In the genomic region with DNA sequence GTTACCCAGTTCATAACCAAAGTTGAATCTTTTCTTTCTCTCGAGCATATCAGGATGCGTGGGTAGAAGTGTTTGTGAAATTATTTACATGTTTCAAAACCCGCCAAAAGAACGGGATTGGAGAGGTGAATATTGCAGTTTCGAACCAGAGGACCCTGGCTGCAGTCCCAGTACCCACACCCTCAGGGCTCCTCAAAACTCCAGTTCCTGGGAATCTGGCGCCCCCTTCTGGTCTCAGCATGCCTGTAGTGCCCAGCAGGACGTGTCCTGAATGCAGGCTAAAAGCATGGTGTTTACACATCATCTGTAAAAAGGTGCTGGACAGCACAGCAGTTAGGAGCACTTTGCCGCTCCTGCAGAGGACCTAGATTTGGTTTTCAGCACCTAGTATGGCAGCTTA, we compare ENCODE assay signal across 9 mouse cellular contexts. TPM values are rescaled to one million over a fixed set of nuclear protein-coding genes. Genes with fewer than 3 reads are reported as not detected.
DNase-seq lines count a peak whose midpoint lies in the region; ATAC-seq and TF ChIP-seq lines count a peak whose summit lies in the region.
"Had no signal": no experiment of that assay in that cellular context is flagged by ENCODE, and none has a peak within 500 bp of the region (broad histone marks: within the 10 kb centered on the region; RNA-seq: fewer than 3 reads in every experiment).

No protein-coding gene starts in this region.

- H3K4me3 ChIP-seq in embryonic facial prominence, embryonic 11.5 days (ENCODE audit: low read depth, low read length) = no peak overlapping the region
- no peak overlapping the region for H3K4me3 ChIP-seq in hindbrain, embryonic 11.5 days (ENCODE audit: low read depth, low read length)
- no peak overlapping the region for H3K4me3 ChIP-seq in liver, adult 2 months (ENCODE audit: insufficient read depth, low read depth, low read length)

- H3K4me2 ChIP-seq in embryonic facial prominence, embryonic 11.5 days (ENCODE audit: low read depth, low read length) = no peak overlapping the region
- no peak overlapping the region for H3K4me2 ChIP-seq in hindbrain, embryonic 11.5 days (replicated peaks; ENCODE audit: low read depth, low read length)

- no peaks in the 10 kb centered on the region for H3K9me3 ChIP-seq in embryonic facial prominence, embryonic 11.5 days (replicated peaks; ENCODE audit: control insufficient read depth, low read length)
- no peaks in the 10 kb centered on the region for H3K9me3 ChIP-seq in hindbrain, embryonic 11.5 days (ENCODE audit: control insufficient read depth, low read length)
- H3K9me3 ChIP-seq: stomach, embryonic 15.5 days had no signal

- H3K79me2 ChIP-seq in liver, adult 2 months (ENCODE audit: control insufficient read depth, insufficient read depth, low read length) = peaks cover 3% of the 10 kb centered on the region; the same call in 1 of the 2 replicates

- no peaks in the 10 kb centered on the region; the same call in 1 of the 2 replicates for H3K36me3 ChIP-seq in embryonic facial prominence, embryonic 11.5 days (replicated peaks; ENCODE audit: control insufficient read depth, insufficient read depth, low read depth, low read length)
- H3K36me3 ChIP-seq in hindbrain, embryonic 11.5 days (ENCODE audit: control insufficient read depth, insufficient read depth, low read length) = no peaks in the 10 kb centered on the region
- H3K36me3 ChIP-seq in liver, adult 2 months (ENCODE audit: control insufficient read depth, insufficient read depth, low read length) = no peaks in the 10 kb centered on the region; the same call in 1 of the 2 replicates
- H3K36me3 ChIP-seq: stomach, embryonic 15.5 days had no signal

- TF ChIP-seq POLR2A in liver, adult 2 months (IDR thresholded peaks at IDR 0.05; ENCODE audit: extremely low read depth, insufficient read depth, low read length) = no peak

- ATAC-seq in embryonic facial prominence, embryonic 11.5 days (replicated peaks; ENCODE audit: insufficient number of reproducible peaks, low FRiP score, low TSS enrichment, low read depth) = no peak
- no peak for ATAC-seq in hindbrain, embryonic 11.5 days (ENCODE audit: low FRiP score)

- H3K4me1 ChIP-seq in embryonic facial prominence, embryonic 11.5 days (ENCODE audit: control insufficient read depth, insufficient read depth, low read length) = no peaks in the 10 kb centered on the region; the same call in 1 of the 2 replicates
- H3K4me1 ChIP-seq in hindbrain, embryonic 11.5 days (replicated peaks; ENCODE audit: control insufficient read depth, insufficient read depth, low read length) = no peaks in the 10 kb centered on the region
- H3K4me1 ChIP-seq in liver, adult 2 months (ENCODE audit: control insufficient read depth, insufficient read depth, low read length) = peaks cover 5% of the 10 kb centered on the region; the same call in 1 of the 2 replicates

- H3K27ac ChIP-seq in embryonic facial prominence, embryonic 11.5 days (replicated peaks; ENCODE audit: low read depth, low read length) = no peak overlapping the region
- H3K27ac ChIP-seq in hindbrain, embryonic 11.5 days (ENCODE audit: low read depth, low read length) = no peak overlapping the region
- no peak overlapping the region for H3K27ac ChIP-seq in liver, adult 2 months (replicated peaks; ENCODE audit: insufficient read depth, low read depth, low read length)

- 65% methylated on average over 8 of the region's 8 CpGs for WGBS in embryonic facial prominence, embryonic 11.5 days
- WGBS in hindbrain, embryonic 11.5 days = 57% methylated on average over 8 of the region's 8 CpGs
- WGBS in liver, adult 2 months = 49% methylated on average over 8 of the region's 8 CpGs

- peak; percentile 80 for TF ChIP-seq CTCF in liver, adult 2 months (IDR thresholded peaks at IDR 0.05; ENCODE audit: low read depth, low read length)

- no peaks in the 10 kb centered on the region for H3K27me3 ChIP-seq in embryonic facial prominence, embryonic 11.5 days (ENCODE audit: control insufficient read depth, insufficient read depth, low read length)
- H3K27me3 ChIP-seq in hindbrain, embryonic 11.5 days (ENCODE audit: control insufficient read depth, insufficient read depth, low read length) = no peaks in the 10 kb centered on the region
- no peaks in the 10 kb centered on the region for H3K27me3 ChIP-seq in liver, adult 2 months (ENCODE audit: control insufficient read depth, insufficient read depth, low read length)
- H3K27me3 ChIP-seq: stomach, embryonic 15.5 days had no signal

- peak; percentile 17 for DNase-seq in left cerebral cortex, adult 11 months (ENCODE audit: low spot score)
- DNase-seq in left cerebral cortex, adult 8-10 months (ENCODE audit: low spot score in 2 of 2) = no peak
- DNase-seq in adrenal gland, adult 8-10 months = peak; percentile 13
- peak; percentile 52 for DNase-seq in embryonic facial prominence, embryonic 11.5 days (ENCODE audit: low spot score)
- peak; percentile 64 for DNase-seq in hindbrain, embryonic 11.5 days (ENCODE audit: low spot score)
- peak; percentile 45 for DNase-seq in liver, adult 2 months (ENCODE audit: extremely low read depth, low read depth, low spot score)
- peak; percentile 34 to 57 for DNase-seq in natural killer cell, adult 2 months (ENCODE audit: low spot score in 2 of 2)
- DNase-seq in thymus, postnatal 14 days = peak; percentile 61

- H3K9ac ChIP-seq in embryonic facial prominence, embryonic 11.5 days (replicated peaks; ENCODE audit: low read length) = no peak overlapping the region
- H3K9ac ChIP-seq in hindbrain, embryonic 11.5 days (ENCODE audit: low read depth, low read length) = no peak overlapping the region
- no peak overlapping the region for H3K9ac ChIP-seq in liver, adult 2 months (ENCODE audit: low read depth, low read length)

RNA-seq across cellular contexts. Expression of gene Paxbp1, which starts 1.2 kb away (rescaled TPM):
- 10 to 100 TPM; 49.9 to 59.7 (median 53.9) TPM for total RNA-seq in left cerebral cortex, adult 8-10 months (2022)
- 10 to 100 TPM; 45.8 to 77.8 (median 53.7) TPM for total RNA-seq in adrenal gland, adult 8-10 months (2022)
- 79.8 and 84.3 TPM in 2 replicates for polyA plus RNA-seq in embryonic facial prominence, embryonic 11.5 days (2014; fragmentation: Nextera tagmentation; extraction: Ambion mirVana)
- 91.1 and 104 TPM in 2 replicates for polyA plus RNA-seq in hindbrain, embryonic 11.5 days (2014; fragmentation: Nextera tagmentation; extraction: Ambion mirVana)
- total RNA-seq in liver, adult 2 months (2014; rRNA removed) = 24.1 and 26.1 TPM in 2 replicates
- 4.8 and 8.1 TPM in 2 replicates for polyA plus RNA-seq in liver, adult 2 months (2012; rRNA removed)

RNA-seq across cellular contexts. Expression of gene Synj1, which starts 34.4 kb away (rescaled TPM):
- total RNA-seq in left cerebral cortex, adult 8-10 months (2022) = 100 to 1,000 TPM; 312 to 360 (median 338) TPM
- 10 to 100 TPM; 53.0 to 72.0 (median 57.9) TPM for total RNA-seq in adrenal gland, adult 8-10 months (2022)
- 12.1 and 12.7 TPM in 2 replicates for polyA plus RNA-seq in embryonic facial prominence, embryonic 11.5 days (2014; fragmentation: Nextera tagmentation; extraction: Ambion mirVana)
- 25.3 and 30.5 TPM in 2 replicates for polyA plus RNA-seq in hindbrain, embryonic 11.5 days (2014; fragmentation: Nextera tagmentation; extraction: Ambion mirVana)
- total RNA-seq in liver, adult 2 months (2014; rRNA removed) = 7.5 and 8.1 TPM in 2 replicates
- 6.2 and 6.6 TPM in 2 replicates for polyA plus RNA-seq in liver, adult 2 months (2012; rRNA removed)

RNA-seq across cellular contexts. Expression of gene 4932438H23Rik, which starts 49.4 kb away (rescaled TPM):
- 1 to 10 TPM in 2 of 4 experiments, under 1 TPM in 2; 0.94 to 1.7 (median 1.2) TPM for total RNA-seq in left cerebral cortex, adult 8-10 months (2022)
- under 1 TPM in 2 of 4 experiments, not detected in 2; 0.17 to 0.32 TPM for total RNA-seq in adrenal gland, adult 8-10 months (2022)
- polyA plus RNA-seq in embryonic facial prominence, embryonic 11.5 days (2014; fragmentation: Nextera tagmentation; extraction: Ambion mirVana) = not detected in 2 replicates
- 0.17 and 0.25 TPM in 2 replicates for polyA plus RNA-seq in hindbrain, embryonic 11.5 days (2014; fragmentation: Nextera tagmentation; extraction: Ambion mirVana)
- not detected in 2 replicates for total RNA-seq in liver, adult 2 months (2014; rRNA removed)
- polyA plus RNA-seq in liver, adult 2 months (2012; rRNA removed) = not detected in 2 replicates

Comparison
In these comparisons a context has a peak if more than half of its experiments do, and no peak if none do; other contexts are left out.
1. DNase-seq: peak in left cerebral cortex, adult 11 months (single experiment), adrenal gland, adult 8-10 months (single experiment), embryonic facial prominence, embryonic 11.5 days (single experiment), hindbrain, embryonic 11.5 days (single experiment), liver, adult 2 months (single experiment), natural killer cell, adult 2 months (2 of 2) and thymus, postnatal 14 days (single experiment); none in left cerebral cortex, adult 8-10 months (0 of 2).
2. RNA of gene Synj1, which starts 34.4 kb away (total RNA-seq): 312 to 360 TPM in left cerebral cortex, adult 8-10 months; 53.0 to 72.0 TPM in adrenal gland, adult 8-10 months and 7.5 to 8.1 TPM in liver, adult 2 months; every median in the first group is over 4 times any median in the second.